Mouse (Mus musculus) MEL (cell line): Measurements from ENCODE around the gene Pde1a. TPM values are rescaled to one million over a fixed set of nuclear protein-coding genes. Genes with fewer than 3 reads are reported as not detected.

Experiments
- DNase-seq: peaks from one replicate; pipeline ENCODE4 v3.0.0; 2011; ENCODE audit warnings: low read depth, low spot score
- H3K27ac ChIP-seq: 2 replicates; pipeline ENCODE4 v1.5.1; 2012; ENCODE audit warnings: low read depth, mild to moderate bottlenecking, control low read depth, low read length, moderate library complexity; ENCODE audit not compliant: control insufficient read depth
- H3K27me3 ChIP-seq, 2 experiments: fragments of 150-350 bp in 1 of 2; sonication (generic) in 1 of 2; 2 replicates each; pipeline ENCODE4 v1.6.1; 2012; ENCODE audit warnings: low read length in 2 of 2, mild to moderate bottlenecking in 2 of 2, improper control_type of control experiment in 1 of 2, moderate library complexity in 1 of 2; ENCODE audit not compliant: insufficient read depth in 2 of 2, control insufficient read depth in 1 of 2
- H3K36me3 ChIP-seq, 2 experiments: 2 replicates each; pipeline ENCODE4 v1.6.1; 2012 to 2014; ENCODE audit warnings: low read length in 2 of 2, improper control_type of control experiment in 1 of 2, inconsistent platforms in 1 of 2, mild to moderate bottlenecking in 1 of 2; ENCODE audit not compliant: insufficient read depth in 2 of 2, control insufficient read depth in 1 of 2
- H3K4me1 ChIP-seq, 2 experiments: fragments of 150-350 bp in 1 of 2; sonication (generic) in 1 of 2; 2 replicates each; pipeline ENCODE4 v1.6.1; 2012; ENCODE audit warnings: low read length in 2 of 2, improper control_type of control experiment in 1 of 2, mild to moderate bottlenecking in 1 of 2; ENCODE audit not compliant: insufficient read depth in 2 of 2, control insufficient read depth in 1 of 2
- H3K4me3 ChIP-seq, 2 experiments: fragments of 150-350 bp in 1 of 2; sonication (generic) in 1 of 2; 2 replicates each; pipeline ENCODE4 v1.5.1; 2012; ENCODE audit warnings: low read depth in 2 of 2, low read length in 2 of 2, mild to moderate bottlenecking in 2 of 2, moderate library complexity in 2 of 2, control low read depth in 1 of 2, improper control_type of control experiment in 1 of 2; ENCODE audit not compliant: control insufficient read depth in 1 of 2, insufficient read depth in 1 of 2
- H3K79me2 ChIP-seq: 2 replicates; pipeline ENCODE4 v1.6.1; 2012; ENCODE audit warnings: mild to moderate bottlenecking, low read length, moderate library complexity; ENCODE audit not compliant: control insufficient read depth, poor library complexity, insufficient read depth
- H3K9ac ChIP-seq: 2 replicates; pipeline ENCODE4 v1.6.1; 2012; ENCODE audit warnings: low read depth, mild to moderate bottlenecking, control low read depth, low read length, moderate library complexity; ENCODE audit not compliant: control insufficient read depth, poor library complexity, severe bottlenecking
- H3K9me3 ChIP-seq: fragments of 150-350 bp; sonication (generic); replicated peaks from 2 replicates; pipeline ENCODE4 v1.6.1; 2012; ENCODE audit warnings: mild to moderate bottlenecking, low read length, improper control_type of control experiment, moderate library complexity; ENCODE audit not compliant: insufficient read depth
- BHLHE40 ChIP-seq: IDR thresholded peaks from 2 replicates; pipeline ENCODE4 v1.6.1; 2012; ENCODE audit warnings: low read depth, mild to moderate bottlenecking, inconsistent platforms, low read length, improper control_type of control experiment, borderline replicate concordance
- E2F4 ChIP-seq: IDR thresholded peaks from 2 replicates; pipeline ENCODE4 v1.6.1; 2011; ENCODE audit warnings: low read depth, low read length, improper control_type of control experiment, borderline replicate concordance
- GABPA ChIP-seq: IDR thresholded peaks from 2 replicates; pipeline ENCODE4 v1.6.1; 2012; ENCODE audit warnings: low read depth, mild to moderate bottlenecking, inconsistent platforms, low read length, improper control_type of control experiment, moderate library complexity
- HCFC1 ChIP-seq: IDR thresholded peaks from 2 replicates; pipeline ENCODE4 v1.6.1; 2012; ENCODE audit warnings: low read depth, mild to moderate bottlenecking, inconsistent platforms, low read length, improper control_type of control experiment, moderate library complexity
- MYC ChIP-seq: IDR thresholded peaks from 2 replicates; pipeline ENCODE4 v1.6.1; 2011; ENCODE audit warnings: low read depth, mild to moderate bottlenecking, low read length, improper control_type of control experiment, moderate library complexity
- NELFE ChIP-seq: IDR thresholded peaks from 2 replicates; pipeline ENCODE4 v1.6.1; 2011; ENCODE audit warnings: low read depth, low read length, improper control_type of control experiment
- POLR2A ChIP-seq, 2 experiments: IDR thresholded peaks; 2 replicates each; pipeline ENCODE4 v1.6.1; 2011 to 2012; ENCODE audit warnings: low read length in 2 of 2, mild to moderate bottlenecking in 2 of 2, control low read depth in 1 of 2, improper control_type of control experiment in 1 of 2, low read depth in 1 of 2, moderate library complexity in 1 of 2; ENCODE audit not compliant: control insufficient read depth in 1 of 2, insufficient read depth in 1 of 2, poor library complexity in 1 of 2
- POLR2AphosphoS5 ChIP-seq: IDR thresholded peaks from 2 replicates; pipeline ENCODE4 v1.6.1; 2012; ENCODE audit warnings: low read depth, borderline replicate concordance, mild to moderate bottlenecking, inconsistent platforms, low read length, moderate library complexity, mixed read lengths
- RCOR1 ChIP-seq: IDR thresholded peaks from 2 replicates; pipeline ENCODE4 v1.6.1; 2012; ENCODE audit warnings: low read depth, mild to moderate bottlenecking, inconsistent platforms, low read length, improper control_type of control experiment
- TBP ChIP-seq: IDR thresholded peaks from 2 replicates; pipeline ENCODE4 v1.8.0; 2011; ENCODE audit warnings: low read depth, low read length, improper control_type of control experiment
- TCF12 ChIP-seq: IDR thresholded peaks from 2 replicates; pipeline ENCODE4 v1.6.1; 2014; ENCODE audit warnings: low read depth, mild to moderate bottlenecking, inconsistent platforms, low read length, improper control_type of control experiment, moderate library complexity
- UBTF ChIP-seq: IDR thresholded peaks from 2 replicates; pipeline ENCODE4 v1.6.1; 2012; ENCODE audit warnings: low read depth, mild to moderate bottlenecking, inconsistent platforms, low read length, improper control_type of control experiment, moderate library complexity, borderline replicate concordance; ENCODE audit not compliant: insufficient read depth
- polyA plus RNA-seq, 2 experiments: library from polyadenylated mRNA; stranded (reverse) in 1 of 2; unstranded in 1 of 2; fragments of >175 nt in 1 of 2; fragments of >200 nt in 1 of 2; gene quantifications; 2 replicates each; pipeline versions ENCODE4 v1.2.1 to v1.2.4; 2012; ENCODE audit warnings: low replicate concordance in 2 of 2, low read depth in 1 of 2; ENCODE audit not compliant: insufficient read length in 2 of 2, insufficient read depth in 1 of 2, missing spikeins in 1 of 2
- total RNA-seq: library from RNA; depleted of rRNA; stranded (reverse); fragments of 300-350 nt; gene quantifications from 2 replicates; pipeline ENCODE4 v1.2.3, GENCODE M21; 2012

Gene Pde1a
- total and polyA plus RNA-seq, 3 experiments = not detected

- no peak for DNase-seq
- no peak overlapping the region for H3K4me3 ChIP-seq
- no peak for TF ChIP-seq UBTF
- no peak overlapping the region for H3K9ac ChIP-seq
- no peaks in the 10 kb centered on the region for H3K36me3 ChIP-seq
- H3K27ac ChIP-seq = no peak overlapping the region
- no peaks in the 10 kb centered on the region for H3K79me2 ChIP-seq
- no peaks in the 10 kb centered on the region for H3K9me3 ChIP-seq
- no peaks in the 10 kb centered on the region for H3K4me1 ChIP-seq
- no peaks in the 10 kb centered on the region for H3K27me3 ChIP-seq
These were observed 100.2 kb downstream of the Pde1a start for GRCm38 (mm10) chr2:80029051-80029450.

DNA sequence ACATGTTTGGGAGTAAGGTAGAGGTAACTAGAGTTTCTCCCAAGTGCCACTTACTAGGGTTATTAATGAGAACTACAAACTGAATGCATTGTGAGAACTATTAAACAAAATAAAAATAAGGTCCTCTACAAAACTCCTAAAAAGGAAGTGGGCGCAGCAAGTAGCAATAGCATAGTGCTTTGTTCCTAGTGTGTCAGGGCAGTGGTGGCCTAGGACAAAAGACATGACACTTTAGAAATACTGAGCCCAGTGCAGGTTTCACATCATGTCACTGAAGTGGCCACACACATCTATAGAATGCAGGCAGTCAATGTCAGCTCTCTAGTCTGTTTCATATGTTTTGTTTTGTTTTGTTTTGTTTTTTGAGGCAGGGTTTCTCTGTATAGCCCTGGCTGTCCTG is 103.2 kb downstream of the Pde1a start:
- H3K79me2 ChIP-seq = no peaks in the 10 kb centered on the region
- H3K9ac ChIP-seq = no peak overlapping the region
- H3K4me3 ChIP-seq = no peak overlapping the region
- H3K27me3 ChIP-seq = no peaks in the 10 kb centered on the region
- H3K27ac ChIP-seq = no peak overlapping the region
- no peak for DNase-seq
- H3K4me1 ChIP-seq = no peaks in the 10 kb centered on the region
- no peaks in the 10 kb centered on the region for H3K9me3 ChIP-seq
- TF ChIP-seq RCOR1 (no peak), NELFE (no peak), POLR2A (IDR thresholded peaks at IDR 0.05; ENCODE audit: control insufficient read depth in 1 of 2, insufficient read depth in 1 of 2, low read depth in 1 of 2, low read length in 2 of 2, poor library complexity in 1 of 2) (no peak), TBP (no peak), GABPA (no peak)
- no peaks in the 10 kb centered on the region for H3K36me3 ChIP-seq

DNA sequence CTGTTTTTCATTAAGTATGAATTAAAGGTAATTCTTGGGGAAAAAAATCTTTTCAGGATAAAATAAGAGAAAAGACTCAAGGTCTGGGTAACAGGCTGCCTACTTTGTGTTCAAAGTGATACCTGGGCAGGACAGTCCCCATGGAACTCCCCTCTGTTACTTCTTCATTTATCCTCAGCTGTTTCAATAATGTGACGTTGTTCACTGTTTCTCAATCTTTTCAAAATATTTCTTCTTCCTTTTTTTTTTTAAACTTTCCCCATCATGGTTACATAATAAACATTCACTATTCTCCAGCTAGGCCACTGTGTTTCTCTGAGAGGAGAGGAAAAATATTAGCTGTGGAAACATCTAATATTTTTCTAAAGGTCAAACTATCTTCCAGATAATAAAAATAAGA is 103.7 kb downstream of the Pde1a start:
- H3K9me3 ChIP-seq = no peaks in the 10 kb centered on the region
- no peak overlapping the region for H3K27ac ChIP-seq
- DNase-seq = no peak
- no peak overlapping the region for H3K4me3 ChIP-seq
- TF ChIP-seq TCF12 = no peak
- TF ChIP-seq E2F4 = no peak
- no peak for TF ChIP-seq POLR2A (IDR thresholded peaks at IDR 0.05; ENCODE audit: control insufficient read depth in 1 of 2, insufficient read depth in 1 of 2, low read depth in 1 of 2, low read length in 2 of 2, poor library complexity in 1 of 2)
- TF ChIP-seq NELFE = no peak
- TF ChIP-seq HCFC1 = no peak
- no peak for TF ChIP-seq POLR2AphosphoS5
- no peak for TF ChIP-seq MYC
- TF ChIP-seq BHLHE40 = no peak
- no peaks in the 10 kb centered on the region for H3K27me3 ChIP-seq
- no peaks in the 10 kb centered on the region for H3K4me1 ChIP-seq
- H3K36me3 ChIP-seq = no peaks in the 10 kb centered on the region
- H3K79me2 ChIP-seq = no peaks in the 10 kb centered on the region
- H3K9ac ChIP-seq = no peak overlapping the region
